Mouse (Mus musculus) megakaryocyte, embryonic 14.5 days (primary cell): ENCODE data around the gene Pafah1b1.

Source experiments
- FLI1 ChIP-seq: IDR thresholded peaks from 2 replicates; pipeline ENCODE4 v1.6.1; 2012; ENCODE audit warnings: low read length, inconsistent platforms, mixed read lengths
- GATA1 ChIP-seq: IDR thresholded peaks from 3 replicates; pipeline ENCODE4 v1.6.1; 2012; ENCODE audit warnings: mixed read lengths, low read length, inconsistent platforms, borderline replicate concordance

DNA sequence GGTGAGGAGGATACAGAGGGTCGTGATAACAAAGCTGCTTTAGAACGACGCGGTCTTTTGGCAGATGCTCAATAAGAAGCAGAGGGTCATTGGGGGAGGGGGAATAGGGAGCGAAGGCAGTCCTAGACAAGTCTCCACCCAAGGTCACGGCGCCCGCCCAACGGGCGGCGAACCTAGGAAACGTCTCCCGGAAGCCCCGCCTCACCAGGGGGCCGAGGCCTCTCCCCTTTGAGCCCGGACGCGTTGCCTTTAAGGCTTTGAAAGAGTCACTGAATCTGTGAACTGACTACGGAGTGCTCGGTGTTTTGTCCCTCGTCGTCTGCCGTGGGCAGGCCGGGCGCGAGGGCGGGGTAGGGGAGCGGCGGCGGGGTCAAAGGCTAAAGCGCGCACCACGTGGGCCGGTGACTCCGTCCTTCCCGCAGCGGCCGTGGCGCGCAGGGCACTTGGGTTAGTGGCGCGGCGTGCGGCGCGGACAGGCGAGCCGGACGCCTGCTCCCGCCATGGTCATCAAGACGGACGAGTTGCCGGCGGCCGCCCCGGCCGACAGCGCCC is 75.3 kb downstream of the Pafah1b1 start, which contains the start of gene Cluh:
- TF ChIP-seq GATA1 (no peak), FLI1 (no peak)
